Mouse (Mus musculus) heart, adult 9 months (tissue): ENCODE results near the gene Timm9.

ENCODE experiments used
- DNase-seq, 2 experiments: peaks; one replicate each; pipeline ENCODE4 v3.0.0; 2022; ENCODE audit warnings: low spot score in 2 of 2

The Timm9 gene

DNA sequence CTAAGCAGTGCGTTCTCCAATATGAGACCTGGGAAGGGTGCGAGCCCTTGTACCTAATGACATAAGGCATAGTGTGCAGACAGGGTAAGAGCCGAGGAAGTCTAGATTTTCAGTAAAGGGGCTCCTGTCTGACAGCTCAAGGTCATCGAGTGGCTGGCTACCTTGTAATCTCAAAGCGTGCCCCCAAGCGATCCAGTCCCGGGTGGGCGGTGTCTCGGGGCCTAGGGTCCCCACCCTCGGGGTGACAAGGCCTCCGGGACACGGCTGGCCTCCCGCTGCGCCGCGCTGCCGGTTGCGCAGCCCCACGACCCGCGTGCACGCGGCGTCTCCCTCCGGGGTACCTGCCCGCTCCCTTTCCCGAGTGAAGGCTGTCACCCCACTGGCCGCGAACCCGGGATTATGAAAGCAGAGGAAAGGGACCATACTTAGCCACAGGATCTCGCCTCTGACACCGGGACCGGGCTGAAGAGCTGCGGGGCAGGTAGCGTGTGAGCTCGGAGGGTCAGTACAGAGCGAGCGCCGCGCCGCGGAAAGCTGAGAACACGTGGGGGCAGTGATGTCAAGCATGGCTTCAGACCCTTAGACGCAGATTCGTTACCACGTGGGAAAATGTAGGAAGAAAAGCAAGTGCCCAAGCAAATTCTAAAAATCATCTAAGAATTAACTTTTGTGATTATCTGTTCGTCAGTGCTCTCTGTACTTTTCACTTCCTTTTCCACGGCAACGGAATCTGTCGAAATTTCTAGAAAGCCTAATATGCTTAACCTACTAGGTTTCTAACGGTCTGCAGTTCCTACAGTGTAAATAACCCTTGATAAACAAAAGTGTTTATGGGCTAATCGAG is at the start of gene Timm9, which contains the start of gene 2700049A03Rik:
Gene Timm9 (minus strand): TSS at position 555 of the 844 bp plus-strand sequence.
Gene 2700049A03Rik (plus strand): TSS at position 719 of the 844 bp plus-strand sequence.
- DNase-seq = peak; percentile 72 to 88

DNA sequence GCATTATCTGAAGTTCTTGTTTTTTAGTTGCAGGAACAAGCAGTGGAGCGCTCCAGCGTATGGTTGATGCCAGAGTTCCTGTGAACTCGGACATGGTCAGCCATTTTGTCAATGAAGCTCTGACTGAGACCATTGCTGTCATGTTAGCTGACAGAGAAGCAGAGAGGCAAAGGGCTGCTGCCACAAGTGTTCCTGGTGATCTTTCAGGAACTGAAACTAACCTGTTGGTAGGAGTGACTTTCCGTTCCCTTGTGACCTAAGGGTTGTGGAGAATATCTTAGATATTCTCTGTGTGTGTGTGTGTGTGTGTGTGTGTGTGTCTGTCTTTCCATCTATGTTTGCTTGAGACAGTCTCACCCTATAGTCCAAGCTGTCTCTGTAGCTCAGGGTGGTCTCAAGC is 47.9 kb upstream of the Timm9 start:
- no peak for DNase-seq

DNA sequence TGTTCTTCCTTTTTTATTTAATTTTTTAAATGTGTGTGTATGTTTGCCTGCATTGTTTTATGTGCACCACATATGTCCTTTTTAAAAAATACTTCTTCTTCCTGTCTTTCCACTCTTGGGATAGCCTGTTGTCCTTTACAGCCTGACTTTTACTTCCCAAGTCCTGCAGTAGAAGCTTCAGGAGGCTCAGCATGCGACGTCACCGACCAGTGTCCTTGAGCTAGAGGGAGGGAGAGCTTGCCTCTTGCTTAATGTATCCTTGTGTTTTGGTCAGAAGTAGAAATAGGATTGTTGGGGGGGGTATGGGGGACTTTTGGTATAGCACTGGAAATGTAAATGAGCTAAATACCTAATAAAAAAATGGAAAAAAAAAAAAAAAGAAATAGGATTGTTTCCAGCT is 47.3 kb upstream of the Timm9 start:
- DNase-seq = no peak

DNA sequence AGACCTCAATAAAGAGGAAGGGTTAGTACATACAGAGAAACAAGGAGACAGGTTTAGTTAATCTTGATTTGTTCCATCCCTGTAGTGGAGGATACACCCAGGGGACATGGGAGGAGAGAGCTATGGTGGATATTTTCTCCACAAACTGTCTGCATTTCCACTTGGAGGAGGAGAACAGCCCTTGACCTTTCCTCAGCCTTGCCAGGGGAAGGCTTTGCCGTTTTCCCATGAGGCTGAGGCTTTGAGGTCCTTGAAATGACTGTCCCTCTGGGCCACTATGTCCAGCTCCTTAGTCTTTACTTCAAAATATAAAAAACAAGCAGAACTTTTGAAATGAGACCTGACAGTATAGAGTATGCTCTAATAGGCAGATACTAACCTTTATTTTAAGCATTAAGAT is 33.4 kb upstream of the Timm9 start:
- DNase-seq = no peak

DNA sequence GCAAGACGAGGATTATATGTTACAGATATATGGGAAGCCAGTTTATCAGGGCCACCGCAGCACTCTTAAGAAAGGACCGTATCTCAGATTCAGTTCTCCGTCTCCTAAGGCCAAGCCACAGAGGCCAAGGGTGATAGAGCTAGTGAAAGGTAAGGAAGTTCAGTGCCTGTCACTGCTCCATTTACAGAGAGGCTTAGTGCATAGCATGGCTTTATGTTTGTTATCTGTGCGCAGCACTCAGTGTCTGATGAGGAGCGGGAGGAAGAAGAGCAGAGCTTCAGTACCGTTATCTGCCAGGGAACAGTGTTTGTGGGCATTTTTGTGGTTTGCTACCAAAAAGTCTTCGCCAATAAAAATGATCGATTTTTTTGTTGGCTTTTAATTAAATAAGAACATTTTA is 27.9 kb upstream of the Timm9 start:
- no peak for DNase-seq

DNA sequence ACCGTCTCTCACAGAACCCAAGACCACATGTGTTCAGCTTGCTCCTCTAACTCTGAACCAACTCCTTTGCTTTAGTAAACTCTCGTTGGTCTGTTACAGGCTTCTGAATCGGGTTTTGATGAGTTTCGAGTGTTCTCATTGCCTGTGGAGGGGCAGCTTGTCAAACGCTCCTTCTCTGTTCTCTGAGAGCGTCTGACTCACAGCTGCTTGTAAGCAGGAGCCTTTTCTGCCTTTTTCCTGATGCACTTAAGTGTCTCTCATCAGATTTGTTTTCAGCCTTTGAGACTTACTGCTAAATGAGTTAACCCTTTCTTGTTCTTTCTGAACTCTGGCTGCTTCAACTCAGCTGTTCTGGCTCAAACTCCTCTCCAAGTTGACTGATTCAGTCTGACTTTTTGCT is 21.5 kb upstream of the Timm9 start:
- no peak for DNase-seq

DNA sequence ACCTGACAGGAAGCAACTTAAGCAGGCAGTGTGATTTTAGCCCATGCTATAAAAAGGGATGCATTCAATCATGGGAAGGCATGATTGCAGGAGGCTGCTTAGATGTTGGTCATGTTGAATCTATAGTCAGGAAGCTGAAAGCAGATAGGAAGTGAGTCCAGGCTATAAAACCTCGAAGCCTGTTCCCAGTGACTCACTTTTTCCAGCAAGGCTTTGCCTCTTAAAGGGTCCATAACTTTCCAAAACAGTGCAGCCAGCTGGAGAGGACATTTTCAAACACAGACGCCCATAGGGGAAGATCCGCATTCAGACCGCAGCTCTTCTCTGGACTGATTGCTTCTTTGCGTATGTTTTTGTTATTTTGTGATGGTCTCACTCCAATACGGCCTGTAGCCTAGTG is 18.5 kb upstream of the Timm9 start:
- no peak for DNase-seq

DNA sequence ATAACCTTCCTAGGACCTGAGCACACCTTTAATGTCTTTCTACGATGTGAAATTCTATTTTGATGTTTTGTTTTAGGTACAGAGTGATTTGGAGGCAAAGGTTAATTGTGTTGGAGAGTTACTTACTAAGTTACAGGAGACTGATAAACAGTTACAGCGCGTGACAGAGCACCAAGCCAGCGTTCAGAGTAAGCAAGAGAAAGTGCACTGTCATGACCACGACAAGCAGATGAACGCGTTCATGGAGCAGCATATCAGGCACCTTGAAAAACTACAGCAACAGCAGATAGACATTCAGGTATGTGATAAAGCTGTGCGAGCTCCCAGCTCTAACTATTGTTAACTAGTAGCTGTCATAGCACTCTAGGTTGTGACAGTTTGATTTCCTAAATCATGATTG is 13.7 kb upstream of the Timm9 start:
- no peak for DNase-seq

DNA sequence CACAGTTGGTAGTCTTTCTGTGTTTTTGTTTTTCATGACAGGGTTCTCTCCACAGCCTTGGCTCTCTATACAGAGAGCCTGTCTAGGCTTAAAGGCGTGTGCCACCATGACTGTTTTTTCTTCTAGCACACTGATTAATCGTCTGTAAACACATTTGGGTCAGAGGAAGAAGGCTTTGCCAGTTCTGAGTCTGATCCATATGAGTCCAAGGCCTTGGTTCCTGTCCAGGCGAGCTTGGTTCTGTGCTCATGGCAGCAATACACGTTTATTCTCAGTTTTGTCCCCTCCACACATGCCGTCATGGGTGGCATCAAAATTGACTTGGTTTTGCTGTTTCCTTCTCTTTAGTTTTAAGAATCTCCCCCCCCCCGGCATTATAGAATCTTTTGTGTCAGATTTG is 13.0 kb upstream of the Timm9 start:
- DNase-seq = no peak

DNA sequence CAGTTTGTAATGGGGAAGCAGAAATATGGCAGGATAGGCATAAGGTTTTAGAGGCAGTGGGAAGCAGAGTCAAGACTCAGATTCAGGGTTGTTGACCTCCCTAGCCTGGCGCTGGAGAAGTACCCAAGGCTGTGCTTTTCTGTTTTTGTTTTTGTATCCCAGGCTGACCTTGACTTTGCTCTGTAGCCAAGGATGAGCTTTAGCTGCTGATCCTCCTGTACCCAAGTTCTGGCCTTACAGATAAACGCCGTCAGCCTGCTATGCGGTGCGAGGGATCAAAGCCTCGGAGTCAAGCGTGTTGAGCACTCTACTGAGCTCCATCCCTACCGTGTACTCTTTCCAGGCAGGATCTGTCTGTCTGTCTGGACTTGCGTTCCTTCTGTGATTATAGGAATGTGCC is 12.3 kb upstream of the Timm9 start:
- DNase-seq = no peak

DNA sequence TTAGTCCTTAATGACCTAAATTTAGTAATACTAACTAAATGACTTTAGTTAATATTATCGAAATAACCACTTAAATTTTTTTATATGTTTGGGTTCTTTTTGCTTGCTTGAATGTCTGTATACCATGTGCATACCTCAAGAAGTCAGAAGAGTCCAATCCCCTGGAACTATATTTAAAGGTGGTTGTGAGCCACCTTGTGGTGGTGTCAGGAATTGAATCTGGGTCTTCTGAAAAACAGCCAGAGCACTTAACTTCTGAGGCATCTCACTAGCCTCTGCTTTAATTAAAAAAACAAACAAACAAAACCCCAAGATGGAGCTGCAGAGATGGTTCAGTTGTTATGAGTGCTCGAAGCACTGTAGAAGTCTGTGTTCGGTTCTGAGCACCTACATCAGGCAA is 11.2 kb upstream of the Timm9 start:
- DNase-seq = peak in 1 of 2 experiments; percentile 9

DNA sequence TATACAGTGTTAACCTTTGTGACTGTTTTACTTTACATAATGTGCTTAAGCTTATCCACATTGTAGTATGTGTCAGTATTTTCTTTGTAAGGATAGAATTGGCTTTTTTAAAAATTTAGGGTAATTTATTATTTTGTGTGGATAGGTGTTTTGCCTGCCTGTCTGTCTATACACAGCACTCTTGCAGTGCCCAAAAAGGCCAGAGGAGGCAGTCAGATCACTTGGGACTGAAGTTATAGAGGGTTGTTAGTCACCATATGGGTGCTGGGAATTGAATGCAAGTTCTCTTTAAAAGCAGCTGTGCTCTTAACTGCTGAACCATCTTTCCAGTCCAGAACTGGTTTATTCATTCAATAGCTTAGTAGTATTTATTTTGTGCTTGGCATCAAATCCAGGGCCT is 4.7 kb upstream of the Timm9 start:
- no peak for DNase-seq

DNA sequence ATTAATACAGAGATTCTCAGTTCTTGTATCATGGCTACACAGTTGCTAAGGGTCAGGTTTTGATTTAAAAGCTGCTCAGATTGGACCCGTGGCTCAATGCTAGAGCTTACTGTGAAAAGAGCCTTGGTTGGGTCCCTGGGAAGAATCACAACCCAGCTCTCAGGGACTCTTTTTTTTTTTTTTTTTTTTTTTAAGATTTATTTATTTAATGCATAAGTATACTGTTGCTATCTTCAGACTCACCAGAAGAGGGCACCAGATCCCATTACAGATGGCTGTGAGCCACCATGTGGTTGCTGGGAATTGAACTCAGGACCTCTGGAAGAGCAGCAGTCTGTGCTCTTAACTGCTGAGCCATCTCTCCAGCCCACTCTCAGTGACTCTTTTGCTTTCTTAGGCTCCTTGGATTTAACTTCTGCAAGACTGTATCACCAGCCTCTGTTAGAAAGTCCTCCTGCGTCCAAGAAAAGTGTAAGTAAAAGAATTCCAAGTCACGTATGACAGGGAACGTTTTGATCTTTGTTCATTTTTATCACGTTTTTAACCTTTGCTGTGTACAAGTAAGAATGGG is 2.9 kb upstream of the Timm9 start:
- DNase-seq = no peak

DNA sequence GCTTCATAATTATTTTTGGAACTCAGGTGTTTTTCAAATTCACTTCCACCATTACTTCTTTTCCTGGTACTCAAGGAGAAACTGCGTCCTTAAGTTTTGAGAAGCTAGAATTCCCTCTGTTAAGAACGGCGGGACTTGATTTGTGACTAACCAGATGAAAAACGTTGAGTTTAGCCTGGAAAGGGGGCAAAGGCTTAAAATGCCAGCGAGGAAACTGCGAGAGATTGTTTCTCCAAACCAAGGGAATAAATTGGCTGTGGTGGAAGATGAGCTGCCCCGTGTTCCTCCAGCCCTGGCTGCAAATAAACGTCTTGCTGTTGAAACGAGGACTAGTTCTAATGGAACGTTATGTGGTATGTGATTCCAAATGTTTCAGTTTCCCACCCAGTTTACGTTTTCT is 1.2 kb upstream of the Timm9 start:
- no peak for DNase-seq

DNA sequence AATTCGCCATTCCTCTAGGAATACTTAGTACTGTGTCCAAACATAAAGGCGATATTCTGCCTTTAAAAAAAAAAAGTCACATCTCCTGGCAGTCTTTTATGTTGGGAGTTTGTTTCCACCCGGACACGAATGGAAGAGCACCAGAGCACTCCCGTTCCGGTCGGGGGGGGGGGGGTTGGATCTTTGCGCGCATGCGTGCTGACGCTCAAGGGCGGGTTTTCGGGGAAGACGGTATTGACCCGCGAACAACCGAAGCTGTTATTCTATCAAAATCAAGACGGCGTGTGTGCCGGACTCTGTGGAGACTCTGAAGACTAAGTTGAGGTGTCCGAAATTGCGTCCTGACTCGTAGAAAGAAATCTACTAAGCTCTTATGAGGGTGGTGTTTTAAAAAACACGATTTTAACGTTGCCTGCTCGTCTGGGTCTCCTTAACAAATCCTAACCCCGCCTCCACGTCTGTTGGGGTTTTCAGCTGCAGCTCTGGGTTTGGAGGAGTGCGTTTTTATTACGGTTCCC is 549 bp upstream of the Timm9 start:
- DNase-seq = peak; percentile 74 to 79

DNA sequence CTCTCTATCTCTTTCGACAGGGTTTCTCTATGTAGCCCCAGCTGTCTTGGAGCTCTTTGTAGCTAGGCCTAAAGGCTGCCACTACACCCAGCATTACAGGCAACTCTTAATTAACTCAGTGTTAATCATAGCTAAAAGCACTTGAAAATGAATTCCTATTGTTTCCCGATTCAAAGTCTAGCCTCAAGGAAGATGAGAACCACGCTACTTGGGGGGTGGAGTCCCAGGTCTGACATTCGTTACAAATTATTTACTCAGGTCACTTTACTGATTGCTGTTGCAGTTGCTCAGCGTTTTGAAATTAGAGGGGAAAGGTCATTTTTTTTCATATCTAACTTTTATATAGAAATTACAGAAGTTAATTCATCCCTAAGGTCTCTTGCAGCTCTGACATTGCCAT is 903 bp downstream of the Timm9 start:
- DNase-seq = no peak

DNA sequence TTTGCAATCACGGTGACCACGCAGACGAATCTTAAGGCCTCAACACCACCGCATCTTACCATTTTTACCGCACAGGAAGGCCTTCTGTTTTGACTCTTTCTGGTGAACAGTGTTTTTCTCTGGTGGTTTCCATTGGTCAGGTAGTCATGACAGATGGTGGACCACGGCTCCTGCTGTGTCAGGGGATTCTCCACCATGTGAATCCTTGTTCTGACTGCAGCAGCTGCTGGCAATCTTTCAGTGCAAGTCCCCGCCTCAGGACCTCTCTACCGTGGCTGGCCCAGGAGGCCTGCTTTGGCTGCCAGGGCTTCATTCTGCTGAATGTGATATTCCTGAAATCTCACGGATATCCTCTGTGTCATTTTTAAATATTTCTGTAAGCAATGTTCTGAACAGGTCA is 13.2 kb downstream of the Timm9 start:
- DNase-seq = no peak

DNA sequence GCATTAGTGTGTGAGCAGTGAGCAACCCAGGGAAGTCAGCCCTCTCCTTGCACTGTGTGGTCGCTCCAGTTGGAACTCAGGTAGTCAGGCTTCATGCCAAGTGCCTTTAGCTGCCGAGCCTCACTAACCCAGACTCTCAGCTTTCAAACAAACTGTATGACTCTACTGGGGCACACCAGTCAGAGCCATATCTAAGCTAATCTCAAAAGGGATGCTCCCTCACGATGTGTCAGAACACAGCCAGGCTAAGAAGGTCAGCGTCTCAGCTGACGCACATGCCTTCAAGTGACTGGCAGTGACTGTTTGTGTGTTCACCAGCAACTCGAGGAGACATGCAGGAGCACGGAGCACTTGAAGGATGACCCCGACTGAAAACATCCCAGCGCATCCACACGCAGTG is 13.8 kb downstream of the Timm9 start:
- DNase-seq = no peak

DNA sequence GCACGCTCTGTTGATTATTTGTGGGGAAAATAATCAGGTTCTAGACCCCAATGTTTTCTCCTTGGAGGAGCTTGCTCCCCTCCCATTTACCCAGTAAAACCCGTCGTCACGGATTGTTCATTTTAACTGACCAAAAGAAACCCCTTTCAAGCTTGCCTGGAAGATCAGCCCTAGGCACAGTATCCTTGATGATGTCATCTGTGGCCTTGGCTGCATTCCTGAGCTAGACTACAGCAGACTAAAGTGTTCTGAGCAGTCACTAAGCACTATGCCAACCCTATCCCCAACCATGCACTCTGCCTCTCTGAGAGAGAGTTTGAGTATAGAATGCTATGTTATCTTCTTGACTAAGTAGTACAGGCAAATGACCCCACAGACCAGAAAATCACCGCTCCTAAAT is 20.1 kb downstream of the Timm9 start:
- DNase-seq = no peak

DNA sequence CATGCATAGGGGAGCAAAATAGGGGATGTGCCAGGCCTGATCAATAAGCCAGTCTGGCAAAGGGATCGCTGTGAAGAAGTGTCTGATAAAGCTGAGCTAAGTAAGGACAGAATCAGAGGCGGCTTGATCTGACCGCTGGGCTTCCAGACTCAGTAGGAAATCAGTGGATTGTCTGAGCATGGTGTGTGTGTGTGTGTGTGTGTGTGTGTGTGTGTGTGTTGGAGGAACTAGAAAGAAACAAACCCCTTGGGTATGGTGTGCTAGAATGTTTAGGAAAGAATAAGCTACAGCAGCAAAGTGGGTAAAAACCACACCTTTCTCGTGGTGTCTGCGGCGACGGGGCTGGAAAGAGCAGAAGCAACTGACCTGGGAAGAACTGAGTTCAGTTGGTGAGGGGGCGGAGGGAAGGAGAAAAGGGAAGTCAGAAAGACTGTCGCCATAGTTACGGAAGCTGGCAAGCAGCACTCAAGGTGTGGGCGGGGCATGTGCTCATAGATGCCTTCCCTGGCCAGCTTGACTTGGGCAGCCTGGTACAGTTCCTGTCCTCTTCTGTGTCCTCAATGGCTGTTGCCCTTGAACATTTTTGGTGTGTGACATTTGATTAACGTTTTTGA is 22.7 kb downstream of the Timm9 start:
- peak in 1 of 2 experiments; percentile 6 for DNase-seq

DNA sequence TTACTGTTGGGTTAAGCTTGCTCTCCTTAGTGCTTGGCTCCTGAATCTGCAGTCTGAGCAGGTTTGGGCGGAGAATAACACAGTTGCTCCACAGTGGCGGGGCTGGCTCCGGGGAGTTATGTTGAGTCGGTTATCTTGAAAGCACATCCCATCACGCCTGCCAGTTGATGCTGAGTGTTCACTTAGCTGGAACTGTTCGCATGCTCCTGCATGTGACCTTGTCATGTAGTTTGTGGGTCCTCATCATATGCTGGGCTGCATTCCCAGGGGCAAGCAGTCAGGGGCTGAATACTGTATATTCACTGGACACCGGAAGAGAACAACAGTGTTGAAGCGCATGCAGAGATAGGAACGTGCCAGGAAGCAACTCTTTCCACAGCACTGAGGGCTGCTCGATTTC is 23.4 kb downstream of the Timm9 start:
- no peak for DNase-seq

DNA sequence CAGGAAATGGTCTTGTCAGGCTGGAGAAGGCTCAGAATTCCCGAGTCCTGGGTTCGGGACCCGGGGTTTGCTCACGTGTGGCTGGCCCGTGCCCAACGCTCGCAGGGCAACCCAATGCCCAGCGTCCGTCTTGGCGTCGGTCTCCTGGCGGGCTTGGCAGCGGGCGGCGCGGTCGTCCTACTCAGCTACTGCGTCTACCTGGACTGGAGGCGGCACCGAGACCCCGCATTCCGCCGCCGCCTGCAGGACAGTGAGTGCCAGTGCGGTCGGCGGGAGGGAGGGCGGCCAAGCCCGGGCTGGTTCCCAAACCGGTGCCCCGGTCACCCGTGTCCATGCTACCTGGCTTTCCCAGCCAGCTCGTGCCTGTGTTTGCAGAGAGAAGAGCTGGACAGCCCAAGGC is 25.2 kb downstream of the Timm9 start, which contains the start of gene Tomm20l:
Gene Tomm20l (plus strand): TSS at position 98 of the 400 bp plus-strand sequence.
- peak in 1 of 2 experiments; percentile 7 for DNase-seq
